Mouse (Mus musculus): Measurements from ENCODE around the gene Ubtd2.

Gene Ubtd2

GRCm38 (mm10) chr11:32454800-32455506, at the start of gene Ubtd2:
TSS of gene Ubtd2 (plus strand) at chr11:32455370.
- peak; percentile 92 for DNase-seq (ENCODE audit: low read depth, low spot score)

GRCm38 (mm10) chr11:32407863-32408262, 47.3 kb upstream of the Ubtd2 start:
- DNase-seq (ENCODE audit: low read depth, low spot score) = no peak

GRCm38 (mm10) chr11:32409052-32409451, 46.1 kb upstream of the Ubtd2 start:
- no peak for DNase-seq (ENCODE audit: low read depth, low spot score)

GRCm38 (mm10) chr11:32409823-32410562, 45.2 kb upstream of the Ubtd2 start:
- no peak for DNase-seq (ENCODE audit: low read depth, low spot score)

GRCm38 (mm10) chr11:32420001-32420400, 35.2 kb upstream of the Ubtd2 start:
- no peak for DNase-seq (ENCODE audit: low read depth, low spot score)

GRCm38 (mm10) chr11:32423311-32423710, 31.9 kb upstream of the Ubtd2 start:
- DNase-seq (ENCODE audit: low read depth, low spot score) = no peak

- DNase-seq (ENCODE audit: low read depth, low spot score) = no peak
These were observed 30.6 kb upstream of the Ubtd2 start for GRCm38 (mm10) chr11:32424600-32424999.

GRCm38 (mm10) chr11:32425043-32425658, 30.0 kb upstream of the Ubtd2 start:
- no peak for DNase-seq (ENCODE audit: low read depth, low spot score)

GRCm38 (mm10) chr11:32427537-32427936, 27.6 kb upstream of the Ubtd2 start:
- DNase-seq (ENCODE audit: low read depth, low spot score) = no peak

- no peak for DNase-seq (ENCODE audit: low read depth, low spot score)
These were observed 19.6 kb upstream of the Ubtd2 start for GRCm38 (mm10) chr11:32435410-32436060.

GRCm38 (mm10) chr11:32442576-32442975, 12.6 kb upstream of the Ubtd2 start:
- DNase-seq (ENCODE audit: low read depth, low spot score) = no peak

GRCm38 (mm10) chr11:32444266-32444665, 10.9 kb upstream of the Ubtd2 start:
- DNase-seq (ENCODE audit: low read depth, low spot score) = no peak

- no peak for DNase-seq (ENCODE audit: low read depth, low spot score)
These were observed 10.0 kb upstream of the Ubtd2 start for GRCm38 (mm10) chr11:32445135-32445534.

- no peak for DNase-seq (ENCODE audit: low read depth, low spot score)
These were observed 9.4 kb upstream of the Ubtd2 start for GRCm38 (mm10) chr11:32445637-32446226.

- no peak for DNase-seq (ENCODE audit: low read depth, low spot score)
These were observed 5.0 kb upstream of the Ubtd2 start for GRCm38 (mm10) chr11:32450216-32450615.

GRCm38 (mm10) chr11:32451306-32451705, 3.9 kb upstream of the Ubtd2 start:
- DNase-seq (ENCODE audit: low read depth, low spot score) = no peak

GRCm38 (mm10) chr11:32452745-32453144, 2.4 kb upstream of the Ubtd2 start:
- no peak for DNase-seq (ENCODE audit: low read depth, low spot score)

GRCm38 (mm10) chr11:32453353-32453915, 1.7 kb upstream of the Ubtd2 start:
- no peak for DNase-seq (ENCODE audit: low read depth, low spot score)

GRCm38 (mm10) chr11:32454231-32454799, 855 bp upstream of the Ubtd2 start:
- no peak for DNase-seq (ENCODE audit: low read depth, low spot score)

GRCm38 (mm10) chr11:32455507-32456141, 454 bp downstream of the Ubtd2 start:
- DNase-seq (ENCODE audit: low read depth, low spot score) = no peak

GRCm38 (mm10) chr11:32456356-32456755, 1.2 kb downstream of the Ubtd2 start:
- DNase-seq (ENCODE audit: low read depth, low spot score) = no peak
